Mouse (Mus musculus) monocyte, adult 2 months (primary cell): ENCODE measurements around the gene Bmp2k.

ENCODE experiments used
- DNase-seq, 2 experiments: peaks; one replicate each; pipeline ENCODE4 v3.0.0; 2022; ENCODE audit warnings: low spot score in 2 of 2, low read depth in 1 of 2

Bmp2k gene

DNA sequence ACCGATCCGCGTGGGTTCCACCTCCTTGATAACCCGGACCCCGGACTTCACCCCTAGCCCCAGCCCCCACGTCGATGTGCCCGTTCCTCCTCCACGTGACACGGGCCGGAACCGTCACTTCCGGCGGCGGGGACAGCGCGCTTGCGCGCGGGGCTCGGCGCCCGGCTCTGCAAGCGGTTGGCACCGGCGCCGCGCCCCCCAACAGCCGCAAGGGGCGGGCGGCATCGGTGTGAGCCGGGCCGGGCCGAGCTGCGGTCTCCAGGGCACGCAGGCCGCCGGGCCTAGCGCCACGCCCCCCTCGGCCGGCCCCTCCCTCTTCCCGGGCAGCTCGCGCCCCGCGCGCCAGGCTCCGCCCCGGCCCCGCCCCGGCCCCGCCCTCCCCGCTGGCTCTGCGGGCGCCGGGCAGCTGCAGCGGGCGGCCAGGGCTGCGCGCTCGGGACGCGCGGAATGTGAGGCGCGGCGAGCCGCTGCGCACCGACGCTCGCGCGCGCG lies at the start of gene Bmp2k:
Gene Bmp2k, plus strand, starts transcription at position 380 of the 492 bp plus-strand sequence.
- peak; percentile 48 to 78 for DNase-seq

DNA sequence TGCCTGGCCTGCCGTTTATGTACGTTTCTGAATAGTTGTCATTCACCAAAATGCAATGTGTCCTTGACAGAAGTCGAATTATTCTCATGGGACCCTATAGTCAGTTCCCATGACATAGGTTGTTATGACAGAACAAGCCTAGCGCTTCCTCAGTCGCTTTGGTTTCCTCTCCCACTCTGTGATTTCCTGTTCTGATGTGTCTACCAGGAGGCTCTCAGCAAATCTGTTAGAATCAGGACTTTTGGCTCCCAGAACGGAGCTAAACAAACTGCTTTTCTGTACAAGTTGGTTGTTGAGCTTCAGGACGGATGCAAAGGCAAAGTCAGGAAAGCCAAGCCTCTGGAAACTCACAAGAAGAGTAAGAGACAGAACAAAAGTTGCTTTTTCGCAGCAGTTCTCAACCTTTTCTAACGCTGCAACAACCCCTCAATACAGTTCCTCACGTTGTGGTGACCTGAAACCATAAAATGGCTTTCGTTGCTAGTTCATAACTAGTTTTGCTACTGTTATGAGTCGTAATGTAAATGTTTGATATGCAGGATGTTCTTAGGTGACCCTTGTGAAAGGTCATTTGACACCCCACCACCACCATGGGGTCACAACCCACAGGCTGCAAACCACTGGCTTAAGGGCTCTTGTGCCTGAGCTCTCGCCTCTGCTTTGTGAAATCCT lies 48.5 kb upstream of the Bmp2k start:
- DNase-seq, result no peak

DNA sequence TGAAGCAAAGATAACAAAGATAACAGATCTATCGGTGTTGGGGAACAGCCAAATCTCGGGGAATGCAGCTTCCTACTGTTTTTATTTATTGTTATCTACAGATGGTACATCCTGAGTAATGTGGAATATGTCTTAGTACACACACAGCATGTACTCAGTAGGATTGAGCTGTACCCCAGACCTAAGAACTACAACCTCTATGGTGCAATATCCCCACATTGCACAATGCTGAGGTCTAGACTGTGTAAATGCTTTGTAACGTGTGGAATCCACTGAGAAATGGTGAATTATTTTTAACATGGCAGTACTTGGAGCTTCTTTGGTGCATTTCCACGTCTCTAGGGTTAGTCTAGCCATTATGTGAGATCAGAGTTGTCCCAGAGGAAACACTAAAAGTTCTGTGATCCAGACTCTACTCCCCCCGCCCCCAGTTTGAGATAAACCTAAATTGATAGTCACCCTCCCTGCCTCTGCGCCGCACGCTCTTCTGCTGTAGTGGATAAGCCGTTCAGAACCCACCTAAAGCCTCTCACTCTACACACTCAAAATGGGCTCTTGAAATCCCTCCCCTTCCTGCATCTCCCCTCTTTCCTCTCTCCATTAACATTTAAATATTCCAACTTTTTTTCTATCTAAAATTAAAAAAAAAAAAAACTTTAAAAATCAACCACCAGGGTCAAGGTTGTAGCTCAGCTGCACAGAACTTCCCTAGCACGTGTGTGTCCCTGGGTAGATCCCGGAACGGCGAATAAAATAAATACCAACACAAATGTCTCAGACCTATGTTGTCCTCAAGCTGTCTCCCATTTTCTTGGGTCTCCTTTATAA lies 47.4 kb upstream of the Bmp2k start:
- no peak for DNase-seq

DNA sequence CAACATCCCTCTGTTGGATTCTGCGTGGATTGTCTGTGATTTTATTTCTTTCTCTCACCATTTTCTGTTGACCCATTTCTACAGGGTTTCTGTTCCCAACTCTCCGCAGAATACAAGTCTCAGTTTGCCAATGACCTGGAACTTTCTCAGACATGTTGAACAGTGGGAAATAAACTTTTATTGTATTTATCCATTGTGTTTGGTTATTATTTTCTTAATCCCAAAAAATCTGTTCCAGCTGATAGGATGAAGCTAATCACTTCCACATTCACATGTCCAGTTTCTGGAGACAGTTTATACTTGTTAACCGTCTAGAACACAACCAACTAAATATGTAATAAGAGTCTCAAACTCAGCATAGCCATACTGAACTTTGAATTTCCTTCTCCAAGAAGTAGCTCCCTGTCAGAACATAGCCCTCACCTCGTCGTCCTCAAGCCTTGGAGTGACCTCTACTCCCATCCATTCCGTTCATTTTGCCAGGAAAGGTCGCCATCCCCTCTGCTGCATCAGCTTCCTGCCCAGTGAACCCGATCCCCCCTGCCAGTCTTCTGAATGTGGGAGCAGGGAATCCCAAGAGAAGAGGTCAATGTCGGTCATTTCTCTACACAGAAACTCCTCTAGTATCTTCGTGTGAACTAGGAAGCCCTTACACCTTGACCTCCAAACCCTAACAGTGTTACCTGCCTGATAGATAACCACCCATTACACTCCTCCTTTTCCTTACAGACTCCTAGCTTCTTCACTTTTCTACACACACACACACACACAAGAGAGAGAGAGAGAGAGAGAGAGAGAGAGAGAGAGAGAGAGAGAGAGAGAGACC lies 46.6 kb upstream of the Bmp2k start:
- DNase-seq, result no peak

DNA sequence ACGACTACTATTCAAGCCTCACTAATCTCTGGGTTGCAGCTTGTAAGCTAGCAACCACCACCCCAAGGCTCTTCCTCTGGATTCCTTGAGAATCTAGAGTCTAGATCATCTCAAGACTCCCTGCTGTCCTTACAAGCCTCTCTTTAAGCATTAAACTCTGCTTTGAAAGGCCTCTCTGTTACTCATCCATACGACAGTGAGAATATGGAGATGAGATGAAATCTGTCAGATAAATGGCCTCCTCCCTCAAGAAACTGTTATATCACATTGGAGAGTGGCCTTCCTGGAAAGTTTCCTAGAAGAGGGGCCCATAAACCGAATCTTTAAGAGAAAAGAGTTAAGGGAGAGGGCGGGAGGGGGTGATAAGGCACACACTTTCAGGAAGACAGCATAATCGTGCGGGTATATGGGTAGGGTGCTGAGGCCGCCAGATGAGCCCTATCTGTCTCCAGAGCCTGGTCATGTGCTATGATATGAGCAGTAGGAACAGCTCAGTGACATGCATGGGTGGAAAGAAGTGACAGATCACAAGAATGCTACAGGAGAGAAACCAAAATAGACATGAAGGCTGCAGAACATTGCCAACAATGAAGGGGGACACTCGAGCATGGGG lies 45.9 kb upstream of the Bmp2k start:
- no peak for DNase-seq

DNA sequence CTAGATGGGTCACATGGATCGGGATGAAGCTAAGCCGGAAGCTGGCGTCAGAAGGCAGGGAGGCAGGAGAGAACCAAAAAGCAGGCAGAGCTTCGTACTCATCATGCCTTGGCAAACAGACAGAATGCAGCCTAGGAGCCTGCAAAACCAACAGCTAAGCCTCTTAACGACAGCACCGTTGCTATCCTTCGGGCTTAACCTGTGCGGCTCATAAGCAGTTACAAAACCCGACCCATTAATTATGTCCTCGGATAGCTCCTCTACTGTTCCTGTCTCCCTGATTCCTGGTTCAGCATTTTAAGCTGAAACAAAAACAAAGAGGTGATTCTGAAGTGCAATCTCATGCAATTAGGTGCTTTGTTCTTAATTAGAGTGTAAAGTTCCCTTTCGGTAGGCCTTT lies 43.4 kb upstream of the Bmp2k start:
- no peak for DNase-seq

DNA sequence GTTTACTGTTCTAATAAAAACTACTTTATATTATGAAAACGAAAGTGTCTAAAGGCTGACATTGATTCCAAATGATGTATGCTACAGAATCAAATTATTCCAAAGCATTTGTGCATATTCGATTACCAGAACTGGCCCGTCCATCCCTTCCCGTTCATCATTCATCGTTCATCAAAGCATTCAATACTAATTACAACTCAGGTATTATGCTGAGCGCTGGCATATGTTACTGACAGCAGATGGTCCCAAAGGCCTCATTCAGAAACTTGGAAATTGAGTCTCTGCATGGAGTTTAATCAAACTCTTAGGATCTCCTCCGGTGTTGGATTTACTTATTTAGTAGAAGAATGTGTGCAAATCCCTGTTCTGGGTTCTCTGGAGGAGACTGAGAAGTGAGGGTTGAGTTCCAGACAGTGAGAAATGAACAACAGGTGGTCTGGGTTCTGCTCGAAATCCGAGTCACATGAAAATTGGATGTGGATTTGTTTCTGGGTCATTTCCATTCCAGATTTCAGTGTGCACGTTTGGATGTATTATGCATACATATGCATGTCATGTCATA lies 42.9 kb upstream of the Bmp2k start:
- DNase-seq, result no peak

DNA sequence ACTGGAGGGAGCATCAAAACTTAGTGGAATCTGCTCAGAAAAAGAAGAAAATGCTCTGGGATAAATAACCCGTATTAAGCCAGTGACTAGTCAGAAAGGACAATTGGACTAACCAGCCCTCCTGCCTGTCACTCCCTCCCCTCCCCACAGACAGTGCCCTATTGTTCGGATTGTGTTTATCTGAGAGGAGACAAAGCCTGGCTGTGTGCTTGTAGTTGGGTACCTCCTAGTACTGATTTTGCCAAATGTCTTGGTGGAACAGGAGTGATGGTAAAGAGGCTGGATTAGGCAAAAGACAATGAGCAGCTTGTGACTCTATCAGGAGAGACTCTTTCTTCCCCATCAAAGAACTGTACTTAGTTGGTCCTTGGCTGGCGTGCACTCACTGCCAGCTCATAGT lies 40.6 kb upstream of the Bmp2k start:
- DNase-seq, result no peak

DNA sequence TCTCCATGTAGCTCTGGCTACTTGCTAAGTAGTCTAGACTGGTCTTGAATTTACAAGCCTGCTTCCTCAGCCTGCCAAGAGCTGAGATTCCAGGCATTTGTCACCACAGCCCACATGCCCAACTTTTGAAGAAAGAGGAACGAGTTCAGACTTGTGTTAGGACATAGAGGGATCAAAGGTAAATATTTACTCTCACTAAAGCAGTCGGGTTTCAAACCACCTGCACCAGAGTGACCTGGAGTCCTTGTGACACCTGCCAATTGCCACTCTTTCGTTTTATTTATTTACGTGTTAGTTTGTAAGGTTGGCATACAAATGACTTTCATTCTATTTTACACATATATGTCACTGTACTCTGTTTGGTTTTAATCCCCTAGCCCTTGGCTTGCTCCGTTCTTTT lies 36.4 kb upstream of the Bmp2k start:
- DNase-seq, result no peak

DNA sequence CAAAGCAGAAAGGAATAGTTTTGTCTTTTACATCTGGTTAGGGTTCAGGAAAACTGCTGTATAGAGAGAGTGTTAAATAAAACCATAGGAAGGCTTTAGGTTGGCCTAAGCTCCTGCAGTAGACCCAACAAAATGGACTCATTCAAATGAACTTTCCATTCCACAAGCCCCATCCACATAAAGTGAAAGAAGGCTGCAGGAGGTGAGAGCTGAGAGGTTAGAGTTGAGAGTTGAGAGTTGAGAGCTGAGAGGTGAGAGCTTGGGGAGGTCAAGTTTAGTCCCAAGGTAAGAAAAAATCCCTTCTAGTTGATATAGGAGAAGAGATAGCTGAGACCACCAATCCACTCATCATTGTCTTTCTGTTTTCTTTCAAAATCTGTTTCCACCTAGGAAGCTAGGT lies 35.6 kb upstream of the Bmp2k start:
- DNase-seq, result no peak

DNA sequence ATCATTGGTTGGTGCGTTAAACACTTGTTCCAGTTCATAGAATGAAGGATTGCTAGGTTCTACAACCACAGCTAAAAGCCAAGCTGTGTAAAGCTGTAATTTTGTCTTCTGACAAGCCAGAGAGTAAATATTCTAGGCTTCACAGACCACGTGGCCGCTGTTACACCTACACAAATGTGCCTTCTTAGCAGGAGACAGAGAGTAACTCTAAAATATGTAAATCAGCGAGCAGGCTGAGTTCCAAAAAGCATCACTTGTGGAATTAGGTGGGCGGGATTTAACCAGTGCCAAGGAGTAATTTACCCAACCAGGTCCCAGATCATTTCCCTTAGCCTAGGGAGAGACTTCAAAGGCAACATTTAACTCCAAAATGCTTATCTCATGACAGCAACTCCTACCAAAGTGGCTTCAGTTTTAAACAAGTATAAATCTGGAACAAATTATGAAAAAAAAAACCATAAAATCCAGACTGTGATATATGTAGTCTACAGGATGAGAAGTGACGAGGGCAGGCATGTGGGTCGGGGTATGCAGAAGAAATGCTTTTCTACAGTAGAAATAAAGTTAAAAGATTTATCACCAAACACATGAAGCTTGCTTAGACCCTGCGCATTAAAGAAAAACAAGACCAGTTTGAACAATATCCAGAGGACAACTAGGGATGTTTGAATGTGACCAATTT lies 35.1 kb upstream of the Bmp2k start:
- DNase-seq, result no peak

DNA sequence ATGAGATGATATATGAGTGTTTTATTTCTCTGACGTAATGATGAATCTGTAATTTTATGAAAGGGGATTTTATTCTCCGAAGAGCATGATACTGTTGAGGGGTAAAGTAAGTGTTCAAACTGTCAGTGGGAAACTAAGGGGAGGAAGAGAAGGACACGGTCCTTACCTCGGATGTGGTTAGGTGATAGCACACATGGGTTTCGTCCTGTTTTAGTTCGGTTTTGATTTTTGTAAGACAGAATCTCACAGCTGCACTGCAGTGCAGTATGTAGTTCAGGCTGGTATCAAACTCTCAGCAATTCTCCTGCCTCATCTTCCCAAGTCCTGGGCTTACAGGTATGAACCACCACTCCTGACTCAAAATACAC lies 34.6 kb upstream of the Bmp2k start:
- no peak for DNase-seq

DNA sequence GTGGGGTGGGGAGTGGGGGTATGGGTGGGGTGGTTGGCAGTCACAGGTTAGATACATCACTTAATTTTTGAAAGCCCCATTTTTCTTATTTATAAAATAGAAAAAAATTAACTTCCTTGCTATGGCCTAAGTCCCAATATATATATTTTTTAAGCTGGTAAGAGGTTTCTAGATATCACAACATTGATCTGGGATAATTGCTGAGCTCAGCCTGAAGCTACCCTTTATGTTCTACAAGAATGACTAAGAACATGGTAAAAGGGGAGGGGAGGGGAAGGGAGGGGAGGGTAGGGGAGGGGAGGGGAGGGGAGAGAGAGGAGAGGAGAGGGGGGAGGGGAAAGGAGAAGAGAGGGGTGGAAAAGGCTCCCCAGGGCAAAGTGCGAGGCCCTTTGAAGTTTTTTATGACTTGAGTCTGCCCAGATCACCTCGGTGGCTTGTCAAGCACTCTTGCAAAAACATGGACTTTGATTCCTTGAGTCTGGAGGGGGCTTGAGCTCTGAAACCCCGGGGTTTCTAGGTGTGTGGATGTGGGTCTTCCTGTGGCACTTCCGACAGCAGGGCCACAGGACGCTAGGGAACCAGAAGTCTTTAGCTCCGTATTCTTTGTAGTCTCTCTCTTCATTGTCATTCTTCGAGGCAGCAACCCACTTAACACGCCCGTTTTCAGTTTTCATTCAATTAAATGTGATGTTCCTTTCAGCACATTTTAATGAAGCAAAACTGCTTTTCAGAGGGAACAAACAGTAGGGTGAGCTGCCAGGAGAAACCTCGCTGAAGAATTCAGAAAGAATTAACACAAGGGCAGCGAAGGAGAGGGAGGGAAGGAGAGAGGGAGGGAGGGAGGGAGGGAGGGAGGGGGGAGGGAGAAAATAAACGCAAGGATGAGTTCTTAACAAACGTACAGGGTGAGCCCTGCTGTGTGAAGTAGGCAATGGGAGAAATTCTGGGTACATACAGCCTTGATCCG lies 33.1 kb upstream of the Bmp2k start:
- DNase-seq, result no peak

DNA sequence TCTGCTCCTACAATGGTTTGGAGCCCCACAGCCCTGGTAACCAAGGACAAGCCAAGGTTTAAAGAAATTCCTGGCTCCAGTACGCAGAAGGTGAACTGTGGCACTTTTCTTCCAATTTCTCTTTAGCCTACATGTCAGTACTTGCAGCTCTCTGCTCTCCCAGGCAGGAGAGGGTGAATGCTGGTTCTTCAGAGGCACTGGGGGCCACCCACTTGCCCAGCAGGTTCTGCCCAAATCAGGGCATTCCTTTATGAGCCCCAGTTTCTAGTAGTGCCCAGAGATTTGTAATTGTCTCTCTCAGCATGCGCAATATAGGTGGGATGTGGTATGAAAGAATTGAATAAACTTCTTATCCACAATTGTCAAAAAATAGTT lies 32.5 kb upstream of the Bmp2k start:
- no peak for DNase-seq

DNA sequence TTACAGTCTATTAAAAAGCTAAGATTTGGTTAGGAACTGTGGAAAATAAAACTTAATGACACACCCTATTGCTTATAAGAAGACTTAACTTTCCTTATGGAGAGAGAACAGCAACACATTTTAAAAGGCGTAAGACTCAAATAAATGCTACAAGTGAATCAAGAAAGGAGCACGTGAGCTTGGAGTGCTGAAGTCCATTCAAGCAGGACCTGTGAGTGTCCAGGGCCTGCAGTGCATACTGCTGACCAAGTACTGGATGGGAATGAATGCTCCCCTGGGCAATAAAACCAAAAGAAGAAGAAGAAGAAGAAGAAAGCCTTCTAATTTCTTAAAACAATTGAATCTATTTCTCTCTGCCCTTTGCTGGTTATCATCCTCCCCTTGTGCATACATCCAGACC lies 32.0 kb upstream of the Bmp2k start:
- no peak for DNase-seq

DNA sequence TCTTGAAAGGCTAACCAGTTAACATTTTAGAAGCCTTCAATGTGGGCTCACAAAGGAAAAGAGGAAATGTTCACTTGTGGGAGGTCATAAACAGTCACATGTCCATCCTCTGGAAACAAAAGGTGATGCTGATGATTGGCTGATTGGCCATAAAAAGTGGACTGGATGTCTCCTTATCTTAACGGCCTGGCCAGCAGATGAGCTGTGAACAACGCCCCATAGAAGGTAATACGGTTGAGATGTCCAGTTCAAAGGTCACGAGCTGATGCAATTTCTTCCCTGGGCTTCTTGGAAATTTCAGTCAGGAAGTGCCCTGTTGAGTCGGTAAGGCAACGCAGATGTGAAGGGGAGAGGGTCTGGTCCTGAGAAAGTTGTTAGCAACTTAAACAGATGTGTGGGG lies 28.9 kb upstream of the Bmp2k start:
- no peak for DNase-seq

DNA sequence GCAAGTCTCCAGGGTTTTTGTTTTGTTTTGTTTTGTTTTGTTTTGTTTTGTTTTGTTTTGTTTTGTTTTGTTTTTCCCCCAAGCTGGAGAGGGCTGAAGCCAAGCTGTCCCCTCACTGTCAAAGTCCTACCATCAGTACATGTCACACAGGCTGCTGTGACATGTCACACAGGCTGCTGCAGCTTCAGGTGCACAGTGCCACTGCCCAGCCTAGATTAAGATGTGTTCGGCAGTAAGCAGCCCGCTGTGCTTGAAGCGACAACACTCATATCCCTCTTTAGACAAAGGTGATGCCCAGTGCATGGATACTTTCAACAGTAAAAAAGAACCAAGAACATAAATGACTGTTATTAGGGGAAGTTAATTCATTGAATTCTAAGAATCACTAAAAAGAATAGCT lies 28.5 kb upstream of the Bmp2k start:
- DNase-seq, result no peak

DNA sequence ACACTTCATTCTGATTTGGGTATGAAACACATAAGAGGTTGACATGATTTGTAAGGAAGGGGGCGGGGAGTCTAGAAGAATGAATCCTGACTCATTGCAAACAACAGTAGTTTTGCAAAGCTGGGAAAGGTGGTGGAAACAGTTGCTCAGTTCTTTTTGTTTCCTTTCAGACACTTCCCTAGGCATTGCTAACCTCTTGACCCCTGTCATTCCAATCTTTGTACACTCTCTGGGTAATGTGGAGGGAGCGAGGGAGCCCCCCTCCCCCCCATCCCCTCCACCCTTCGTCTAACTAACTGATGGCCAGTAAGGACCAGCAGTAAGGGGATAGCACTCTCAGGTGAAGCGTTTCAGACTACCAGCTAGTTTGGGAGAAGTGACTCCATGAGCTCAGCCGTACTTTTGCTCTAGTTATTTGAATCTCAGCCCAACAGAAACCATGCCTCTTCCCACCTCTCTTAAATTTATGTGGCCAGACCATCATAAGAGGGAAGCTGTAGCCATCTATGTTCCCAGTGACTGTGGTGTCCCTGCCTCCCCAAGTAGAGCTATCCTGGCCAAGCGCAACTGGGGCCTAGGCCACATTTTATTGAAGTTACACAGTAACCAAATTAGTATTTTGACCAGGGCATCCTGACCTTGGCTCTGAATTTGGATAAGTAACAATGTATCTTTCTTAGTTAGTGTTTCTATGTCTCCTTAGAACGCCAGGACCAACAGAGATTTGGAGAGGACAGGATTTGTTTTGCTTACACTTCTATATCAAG lies 27.6 kb upstream of the Bmp2k start:
- no peak for DNase-seq

DNA sequence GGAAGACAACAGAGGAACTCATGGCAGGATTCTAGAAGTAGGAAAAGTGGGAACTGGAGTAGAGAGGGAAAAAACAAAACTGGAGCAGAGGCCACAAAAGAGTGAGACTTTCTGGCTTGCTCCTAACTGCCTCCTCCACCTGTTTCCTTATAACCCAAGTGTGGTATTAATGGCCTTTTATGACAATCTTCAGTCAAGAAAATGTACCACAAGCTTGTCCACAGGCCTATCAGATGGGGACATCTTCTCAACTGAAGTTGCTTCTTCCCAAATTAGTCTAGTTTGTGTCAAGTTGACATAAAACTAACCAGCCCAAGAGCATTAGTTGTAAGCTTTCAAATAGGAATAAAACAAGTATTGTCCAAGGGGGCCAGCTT lies 27.0 kb upstream of the Bmp2k start:
- no peak for DNase-seq
